Mouse (Mus musculus) inflammation-experienced regulatory T-cells, adult 16 weeks (primary cell): Measurements from ENCODE around the gene Fhl4. TPM values are rescaled to one million over a fixed set of nuclear protein-coding genes. Genes with fewer than 3 reads are reported as not detected.

ENCODE experiments used
- polyA plus RNA-seq: library from polyadenylated mRNA; unstranded; fragments of 100-300 nt; shearing (Covaris generic); gene quantifications from one replicate; pipeline ENCODE4 v1.2.1, GENCODE M21; 2017

Gene Fhl4
- polyA plus RNA-seq: 0.89 TPM

DNA sequence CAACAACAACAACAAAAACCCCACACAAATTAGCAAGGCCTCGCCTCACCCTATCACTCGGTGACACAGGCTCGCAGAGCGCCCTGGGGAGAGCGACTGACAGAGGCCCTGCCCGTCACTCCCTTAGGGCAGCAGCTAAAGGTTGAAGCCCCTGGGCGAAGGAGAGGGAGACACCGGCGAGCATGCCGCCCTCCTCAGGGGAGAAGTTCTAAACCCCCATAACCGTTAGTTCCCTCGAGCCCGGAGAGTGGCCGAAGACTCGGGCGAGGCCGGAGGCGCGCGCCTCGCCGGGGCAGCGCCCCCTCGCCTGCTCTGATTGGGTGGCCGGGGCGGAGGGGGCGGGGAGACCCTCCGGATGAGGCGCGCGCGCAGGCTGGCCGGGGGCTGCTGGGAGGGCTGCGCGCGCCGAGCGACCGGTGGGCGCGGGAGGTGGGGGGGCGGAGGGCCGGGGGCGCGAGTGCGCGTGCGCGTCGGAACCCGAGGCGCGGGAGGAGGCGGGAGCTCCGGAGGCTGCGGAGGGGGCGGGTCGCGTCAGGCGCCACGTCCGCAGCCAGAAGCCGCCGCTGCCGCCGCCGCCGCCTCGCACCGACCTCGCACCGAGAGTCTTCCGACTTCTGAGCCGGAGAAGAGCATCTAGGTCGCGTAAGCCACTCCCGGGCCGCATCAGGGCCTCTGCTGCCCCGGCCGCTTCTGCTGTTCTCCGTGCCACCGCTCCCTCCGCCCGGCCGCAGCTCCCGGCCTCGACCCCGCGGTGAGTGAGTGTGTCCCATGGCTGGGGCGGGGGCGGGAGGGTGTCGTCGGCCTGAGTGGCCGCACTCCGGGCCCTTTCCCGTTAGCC is at the start of gene Fhl4, which contains the start of gene Tmem263:
TSS of gene Fhl4 (minus strand) at position 249 of the 838 bp plus-strand sequence.
TSS of gene Tmem263 (plus strand) at position 381 of the 838 bp plus-strand sequence.

DNA sequence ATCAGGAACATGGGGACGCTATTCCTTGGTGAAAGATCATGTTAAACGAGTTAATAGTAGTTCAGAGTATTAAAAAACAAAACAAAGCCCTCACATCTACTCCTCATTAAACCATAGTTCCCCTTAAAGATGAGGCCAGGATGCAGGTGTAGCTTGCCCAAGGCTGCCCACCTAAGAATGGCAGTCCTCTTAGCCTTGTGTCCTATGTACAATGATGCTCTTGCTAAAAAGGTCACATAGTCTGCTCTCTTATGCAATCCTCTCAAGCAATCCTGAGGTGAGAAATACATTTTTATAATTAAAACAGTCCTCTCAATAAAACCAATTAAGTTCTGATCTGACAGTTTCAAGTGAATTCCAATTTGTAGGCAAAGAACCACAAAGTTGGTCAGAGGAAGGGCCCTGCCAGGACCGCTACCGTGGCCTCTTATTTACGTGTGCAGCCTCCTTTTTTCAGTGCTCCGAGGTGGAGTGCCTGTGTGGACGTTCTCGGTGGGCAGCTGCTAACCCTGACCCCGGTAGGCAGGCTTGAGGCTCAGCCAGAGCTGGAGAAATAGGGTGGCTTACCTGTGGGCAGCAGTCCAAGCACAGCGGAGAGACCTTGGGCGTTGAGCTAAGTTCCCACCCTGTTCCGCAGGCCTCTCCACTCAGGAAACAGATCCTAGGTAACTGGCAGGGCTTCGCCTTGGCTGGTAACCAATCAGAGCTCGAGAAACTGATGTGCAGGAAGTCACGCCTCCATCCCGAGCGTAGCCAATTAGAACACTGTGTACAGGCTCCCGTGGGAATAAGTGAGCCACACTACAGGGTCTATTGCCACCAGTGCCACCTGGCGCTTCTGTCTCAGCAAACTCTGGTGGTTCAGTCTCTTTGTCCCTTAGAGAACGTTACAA is 25.3 kb upstream of the Fhl4 start, which contains the start of gene Mterf2:
TSS of gene Mterf2 (minus strand) at position 633 of the 893 bp plus-strand sequence.

Other genes starting within 250 kb of the Fhl4 start
- gene Ric8b, start 184.9 kb downstream of the Fhl4 start, polyA plus RNA-seq: 21.2 TPM
- gene Tmem263, start 132 bp upstream of the Fhl4 start, polyA plus RNA-seq: 12.3 TPM
- gene Mterf2, start 25.5 kb upstream of the Fhl4 start, polyA plus RNA-seq: 22.4 TPM
- gene Cry1, start 82.6 kb upstream of the Fhl4 start, polyA plus RNA-seq: 7.3 TPM